Mouse (Mus musculus) megakaryocyte, embryonic 14.5 days (primary cell): ENCODE data around the gene Ctnna3. TPM values are rescaled to one million over a fixed set of nuclear protein-coding genes. Genes with fewer than 3 reads are reported as not detected.

ENCODE experiments used
- H3K27me3 ChIP-seq: replicated peaks from 2 replicates; pipeline ENCODE3; 2012; ENCODE audit warnings: inconsistent platforms
- H3K36me3 ChIP-seq: replicated peaks from 2 replicates; pipeline ENCODE3; 2012; ENCODE audit warnings: low read length, inconsistent platforms, mixed read lengths
- H3K4me1 ChIP-seq: 2 replicates; pipeline ENCODE4 v1.6.1; 2012; ENCODE audit warnings: inconsistent platforms
- H3K4me3 ChIP-seq: replicated peaks from 2 replicates; pipeline ENCODE3; 2012; ENCODE audit warnings: moderate library complexity, mild to moderate bottlenecking, inconsistent platforms
- H3K9me3 ChIP-seq: 2 replicates; pipeline ENCODE4 v1.6.1; 2012; ENCODE audit warnings: inconsistent platforms
- FLI1 ChIP-seq: IDR thresholded peaks from 2 replicates; pipeline ENCODE4 v1.6.1; 2012; ENCODE audit warnings: low read length, inconsistent platforms, mixed read lengths
- GATA1 ChIP-seq: IDR thresholded peaks from 3 replicates; pipeline ENCODE4 v1.6.1; 2012; ENCODE audit warnings: mixed read lengths, low read length, inconsistent platforms, borderline replicate concordance
- polyA plus RNA-seq: library from polyadenylated mRNA; stranded (reverse); fragments of >175 nt; gene quantifications from 2 replicates; pipeline ENCODE4 v1.2.3, GENCODE M21; 2012; ENCODE audit warnings: low replicate concordance; ENCODE audit not compliant: insufficient read depth

Ctnna3 gene
- polyA plus RNA-seq, 1 experiment = not detected

GRCm38 (mm10) chr10:63978535-63978934 is 548.6 kb downstream of the Ctnna3 start:
- no peaks in the 10 kb centered on the region for H3K27me3 ChIP-seq
- no peak overlapping the region for H3K4me3 ChIP-seq
- no peaks in the 10 kb centered on the region for H3K4me1 ChIP-seq
- H3K9me3 ChIP-seq = peaks cover 30% of the 10 kb centered on the region
- TF ChIP-seq FLI1 (no peak), GATA1 (no peak)
- H3K36me3 ChIP-seq = no peaks in the 10 kb centered on the region

GRCm38 (mm10) chr10:63978969-63979368 is 549.1 kb downstream of the Ctnna3 start:
- Histone ChIP-seq H3K9me3 (peaks cover 34% of the 10 kb centered on the region), H3K4me1 (no peaks in the 10 kb centered on the region), H3K36me3 (no peaks in the 10 kb centered on the region), H3K27me3 (no peaks in the 10 kb centered on the region), H3K4me3 (no peak overlapping the region)
- TF ChIP-seq FLI1 (no peak), GATA1 (no peak)

DNA sequence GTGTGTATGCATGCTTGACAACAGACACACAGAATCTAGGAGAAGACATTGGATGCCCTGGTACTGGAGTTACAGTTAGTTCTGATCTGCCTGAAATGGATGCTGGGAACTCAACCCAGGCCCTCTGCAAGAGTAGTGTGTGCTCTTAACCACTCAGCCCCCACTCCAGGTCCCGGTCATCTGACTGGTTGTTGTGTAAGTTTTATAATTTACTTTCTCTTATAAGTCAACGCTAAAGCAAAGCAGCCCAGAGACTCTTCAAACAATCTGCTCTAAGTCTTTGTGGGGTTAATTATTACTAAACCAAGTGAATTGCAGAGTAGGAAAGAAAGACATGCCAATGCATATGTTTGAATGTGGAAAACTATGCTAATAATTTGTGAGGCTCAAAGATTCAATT is 549.5 kb downstream of the Ctnna3 start:
- Histone ChIP-seq H3K27me3 (no peaks in the 10 kb centered on the region), H3K4me3 (no peak overlapping the region), H3K4me1 (no peaks in the 10 kb centered on the region), H3K36me3 (no peaks in the 10 kb centered on the region), H3K9me3 (peaks cover 37% of the 10 kb centered on the region)
- TF ChIP-seq FLI1 (no peak), GATA1 (no peak)

DNA sequence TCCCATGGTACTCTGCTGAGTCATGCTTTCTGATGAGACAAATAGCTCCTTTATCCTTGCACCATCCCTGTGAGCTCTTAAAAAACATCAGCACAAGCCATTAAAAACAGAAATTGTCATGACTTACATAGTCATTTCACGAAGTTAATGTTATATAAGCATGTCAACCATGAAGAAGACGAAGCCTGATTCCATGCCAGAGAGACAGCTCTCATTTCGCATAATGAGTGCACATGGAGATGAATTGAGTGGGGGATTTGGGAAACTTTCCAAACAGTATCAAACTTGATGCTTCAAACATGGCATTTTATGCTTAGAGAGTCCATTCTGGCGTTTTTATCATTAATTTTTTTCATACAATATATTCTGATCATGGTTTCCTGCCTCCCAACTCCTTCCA is 555.7 kb downstream of the Ctnna3 start:
- Histone ChIP-seq H3K27me3 (no peaks in the 10 kb centered on the region), H3K36me3 (no peaks in the 10 kb centered on the region), H3K4me3 (no peak overlapping the region), H3K9me3 (peaks cover 31% of the 10 kb centered on the region), H3K4me1 (no peaks in the 10 kb centered on the region)
- no peak for TF ChIP-seq GATA1
- TF ChIP-seq FLI1 = no peak

DNA sequence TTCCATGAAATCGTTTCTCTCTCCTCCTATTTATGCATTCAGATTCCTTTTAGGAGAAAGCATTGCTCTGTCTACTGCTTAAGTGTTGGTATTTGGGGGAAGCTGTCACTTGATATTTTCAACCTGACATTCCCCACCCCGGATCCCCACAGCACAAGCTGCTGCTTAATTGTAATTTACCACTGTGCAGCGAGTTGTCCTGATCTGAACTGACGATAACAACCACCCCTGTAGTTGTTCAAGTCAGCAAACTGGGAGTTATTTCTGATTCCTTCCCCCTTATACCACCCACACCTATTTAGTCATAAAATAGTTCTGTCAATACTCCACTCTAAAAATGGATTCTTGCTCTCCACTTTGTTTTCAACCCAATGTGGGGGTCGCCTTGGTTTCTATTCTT is 564.4 kb downstream of the Ctnna3 start:
- H3K9me3 ChIP-seq = peaks cover 6% of the 10 kb centered on the region
- TF ChIP-seq GATA1 = no peak
- no peak for TF ChIP-seq FLI1
- H3K4me1 ChIP-seq = no peaks in the 10 kb centered on the region
- no peaks in the 10 kb centered on the region for H3K27me3 ChIP-seq
- H3K36me3 ChIP-seq = no peaks in the 10 kb centered on the region
- H3K4me3 ChIP-seq = no peak overlapping the region

DNA sequence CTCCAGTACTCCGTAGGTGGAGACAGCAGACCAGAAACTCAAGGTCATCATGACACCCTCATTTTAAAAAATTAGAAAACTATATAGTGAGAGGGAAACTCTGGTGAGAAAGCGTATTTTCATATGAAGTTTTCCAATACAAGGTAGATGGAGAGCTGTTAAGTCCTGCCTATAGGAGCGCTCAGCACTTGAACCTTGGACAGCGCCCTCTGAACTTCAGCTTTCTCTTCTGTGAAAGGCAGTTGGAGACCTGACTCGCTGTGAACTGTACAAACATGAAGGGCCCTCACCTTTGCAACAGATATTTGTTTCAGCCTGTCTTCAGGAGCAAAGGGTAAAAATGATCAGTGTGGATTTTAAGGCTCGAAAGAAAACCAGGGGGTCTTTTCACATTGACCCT is 571.6 kb downstream of the Ctnna3 start:
- TF ChIP-seq GATA1 (no peak), FLI1 (no peak)
- no peak overlapping the region for H3K4me3 ChIP-seq
- peaks cover 12% of the 10 kb centered on the region for H3K9me3 ChIP-seq
- no peaks in the 10 kb centered on the region for H3K27me3 ChIP-seq
- no peaks in the 10 kb centered on the region for H3K4me1 ChIP-seq
- no peaks in the 10 kb centered on the region for H3K36me3 ChIP-seq

DNA sequence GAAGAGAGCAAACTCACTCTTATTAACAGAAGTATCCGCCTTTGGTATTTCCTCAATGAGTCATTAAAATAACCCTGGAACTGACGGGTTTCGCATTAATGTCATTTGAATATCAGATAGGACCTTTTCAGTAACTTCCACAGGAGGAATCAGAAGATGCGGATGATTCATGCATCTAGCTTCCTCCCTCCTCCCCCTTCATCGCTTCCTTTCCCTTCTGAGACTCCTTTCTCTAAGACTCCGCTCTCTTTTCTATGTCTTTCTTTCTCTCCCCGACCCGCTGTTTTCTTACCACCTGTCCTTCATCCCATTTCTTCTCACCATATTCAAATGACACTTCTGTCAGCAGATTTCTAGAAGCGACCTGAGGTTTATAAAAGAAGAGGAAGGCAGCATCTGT is 572.1 kb downstream of the Ctnna3 start:
- Histone ChIP-seq H3K27me3 (no peaks in the 10 kb centered on the region), H3K4me3 (no peak overlapping the region), H3K4me1 (no peaks in the 10 kb centered on the region), H3K36me3 (no peaks in the 10 kb centered on the region), H3K9me3 (peaks cover 12% of the 10 kb centered on the region)
- TF ChIP-seq GATA1 = no peak
- TF ChIP-seq FLI1 = no peak

- Histone ChIP-seq H3K27me3 (no peaks in the 10 kb centered on the region), H3K4me1 (no peaks in the 10 kb centered on the region), H3K9me3 (peaks cover 11% of the 10 kb centered on the region), H3K4me3 (no peak overlapping the region), H3K36me3 (no peaks in the 10 kb centered on the region)
- no peak for TF ChIP-seq FLI1
Measured at GRCm38 (mm10) chr10:64020347-64020746, 590.4 kb downstream of the Ctnna3 start.

DNA sequence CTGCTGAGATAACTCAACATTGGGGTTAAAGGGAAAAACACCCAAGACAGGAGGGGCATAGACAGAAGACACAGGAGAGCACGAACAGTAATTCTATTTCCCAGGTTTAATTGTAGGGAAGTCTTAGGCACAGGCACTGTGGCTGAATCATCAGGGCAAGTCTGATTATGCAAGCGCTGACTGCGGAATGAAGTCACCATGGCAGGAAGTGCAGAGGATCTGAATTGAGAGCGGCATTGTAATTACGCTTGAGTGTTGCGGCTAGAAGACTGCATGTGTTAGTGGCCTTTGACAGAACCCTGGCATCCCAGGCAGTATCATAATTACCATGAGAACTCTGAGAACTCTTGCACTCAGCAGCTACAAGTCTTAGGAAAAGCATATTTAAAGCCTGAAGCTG is 593.4 kb downstream of the Ctnna3 start:
- TF ChIP-seq GATA1 (no peak), FLI1 (no peak)
- Histone ChIP-seq H3K27me3 (no peaks in the 10 kb centered on the region), H3K4me3 (no peak overlapping the region), H3K36me3 (no peaks in the 10 kb centered on the region), H3K9me3 (peaks cover 5% of the 10 kb centered on the region), H3K4me1 (no peaks in the 10 kb centered on the region)

DNA sequence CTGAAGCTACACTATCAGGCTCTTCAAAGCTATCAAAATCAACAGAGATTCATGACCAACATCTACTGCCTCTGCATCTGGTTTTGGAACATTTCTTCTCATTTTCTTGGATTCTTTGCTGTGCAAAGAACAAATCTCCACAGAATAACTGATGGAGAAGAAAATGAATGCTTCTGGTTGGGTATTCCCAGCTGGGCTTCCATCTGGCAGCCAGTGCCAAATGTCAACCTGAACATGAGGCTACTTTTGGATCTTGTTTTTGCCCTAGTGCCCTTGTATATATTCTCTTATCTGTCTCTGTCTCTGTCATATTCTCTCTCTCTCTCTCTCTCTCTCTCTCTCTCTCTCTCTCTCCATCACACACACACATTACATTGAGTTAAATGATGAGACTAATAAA is 601.0 kb downstream of the Ctnna3 start:
- H3K27me3 ChIP-seq = no peaks in the 10 kb centered on the region
- no peaks in the 10 kb centered on the region for H3K4me1 ChIP-seq
- no peaks in the 10 kb centered on the region for H3K36me3 ChIP-seq
- 0 out of 2 replicates have a peak, but pooled peaks cover 2% of the 10 kb centered on the region for H3K9me3 ChIP-seq
- no peak for TF ChIP-seq FLI1
- no peak overlapping the region for H3K4me3 ChIP-seq

GRCm38 (mm10) chr10:64039760-64040535 is 610.0 kb downstream of the Ctnna3 start:
- Histone ChIP-seq H3K4me3 (no peak overlapping the region), H3K9me3 (peaks cover 22% of the 10 kb centered on the region), H3K27me3 (no peaks in the 10 kb centered on the region), H3K4me1 (no peaks in the 10 kb centered on the region), H3K36me3 (no peaks in the 10 kb centered on the region)
- no peak for TF ChIP-seq FLI1
- TF ChIP-seq GATA1 = no peak

DNA sequence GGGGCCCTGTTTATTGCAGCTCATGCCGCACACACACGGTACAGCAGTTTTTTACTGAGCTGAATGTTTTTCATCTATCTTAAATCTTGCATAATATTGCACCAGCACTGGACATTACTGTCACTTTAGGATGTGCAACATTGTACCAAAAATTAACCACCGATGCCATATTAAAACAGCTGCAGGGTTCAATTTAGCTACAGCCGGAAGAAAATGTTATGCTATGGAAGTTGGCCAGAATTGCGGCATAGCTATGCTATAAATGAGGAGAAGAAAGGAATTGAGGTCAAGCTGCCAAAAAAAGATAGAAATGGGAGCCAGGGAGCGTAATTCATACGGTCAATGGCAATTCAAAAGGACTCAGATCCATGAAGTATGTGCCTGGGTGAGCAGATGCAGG is 611.3 kb downstream of the Ctnna3 start:
- Histone ChIP-seq H3K4me3 (no peak overlapping the region), H3K9me3 (peaks cover 22% of the 10 kb centered on the region), H3K4me1 (no peaks in the 10 kb centered on the region), H3K36me3 (no peaks in the 10 kb centered on the region), H3K27me3 (no peaks in the 10 kb centered on the region)
- TF ChIP-seq GATA1 (no peak), FLI1 (no peak)
